Mouse (Mus musculus) urinary bladder, postnatal 25 days (tissue): ENCODE measurements around the gene F8.
"Not testable (repeated sequence)": the region's sequence is repeated elsewhere in the genome, so short reads cannot be mapped to it uniquely, and the experiment has no call there.

Experiments
- DNase-seq: peaks from one replicate; pipeline ENCODE4 v3.0.0; 2022; ENCODE audit warnings: low spot score

F8 gene

DNA sequence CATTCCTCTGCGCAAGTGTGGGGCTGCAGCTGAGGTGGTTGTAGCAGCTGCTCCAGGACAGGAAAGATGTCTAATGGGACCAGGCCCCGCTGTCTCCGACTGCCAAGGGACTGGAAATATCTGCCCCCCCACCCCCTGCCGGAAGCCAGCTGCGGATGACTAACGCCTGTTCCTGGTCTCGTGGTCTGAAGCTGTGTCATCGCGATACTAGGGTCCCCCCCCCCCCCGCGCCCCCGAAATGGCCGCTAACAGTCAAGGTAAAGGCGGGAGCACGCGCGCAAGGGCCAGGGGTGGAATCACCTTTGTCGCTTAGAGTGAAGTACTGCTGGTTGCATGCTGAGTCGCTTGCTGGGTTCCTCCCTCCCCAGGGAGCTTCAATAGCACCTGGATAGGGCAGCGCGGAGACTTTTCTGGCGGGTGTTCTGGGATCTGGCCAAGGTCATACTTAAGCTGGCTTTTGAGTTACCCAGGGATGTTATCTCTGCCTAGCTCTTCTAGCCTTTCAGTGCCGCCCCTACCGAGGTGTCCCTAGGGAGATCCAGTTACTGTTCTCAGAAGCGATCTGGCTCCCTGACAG, at the start of gene F8, which contains the start of gene Fundc2:
F8 (minus strand) TSS at position 421 of the 577 bp plus-strand sequence.
Fundc2 (plus strand) TSS at position 205 of the 577 bp plus-strand sequence.
- DNase-seq, result peak; percentile 25

DNA sequence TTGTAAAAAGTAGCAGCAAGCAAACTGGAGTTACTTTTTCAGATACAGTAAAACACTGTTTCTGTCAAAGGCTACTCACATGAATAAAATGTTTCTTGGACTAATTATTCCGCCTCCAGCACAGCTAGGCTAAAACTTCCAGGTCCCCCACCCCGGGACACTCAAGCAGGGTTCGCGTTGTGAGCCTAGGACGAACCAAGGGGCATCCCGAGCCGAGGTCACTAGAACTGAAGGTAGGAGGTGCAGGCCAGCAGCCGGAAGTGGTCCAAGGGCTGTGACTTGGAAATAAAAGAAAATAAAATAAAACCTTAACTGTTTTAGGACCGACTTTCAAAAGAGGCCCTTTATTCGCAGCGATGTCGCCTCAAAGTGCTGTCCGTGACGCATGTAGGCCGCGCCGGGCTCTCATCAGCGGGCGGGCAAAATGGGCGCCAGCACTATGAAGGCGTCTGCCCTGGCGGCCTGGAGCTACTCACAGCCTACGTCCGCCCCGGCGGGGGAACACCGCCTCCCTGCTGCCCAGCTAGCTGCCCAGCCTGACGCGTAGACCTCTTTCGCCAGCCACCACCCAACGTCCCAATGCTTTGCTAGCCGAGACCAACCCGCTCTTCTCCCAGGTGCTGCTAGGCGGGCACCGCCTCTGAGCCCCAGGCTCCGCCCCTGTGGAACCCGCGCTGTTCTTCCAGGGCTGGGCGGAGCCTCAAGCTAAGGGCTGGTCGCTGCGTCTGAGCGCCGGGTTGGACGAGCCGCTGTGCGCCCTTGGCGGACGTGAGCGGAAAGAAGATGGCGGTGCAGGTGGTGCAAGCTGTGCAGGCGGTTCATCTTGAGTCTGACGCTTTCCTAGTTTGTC, 33.7 kb upstream of the F8 start, which contains the start of the genes Cmc4, Mtcp1 and Brcc3:
Cmc4 (minus strand) TSS at position 649 of the 850 bp plus-strand sequence.
Mtcp1 (minus strand) TSS at position 653 of the 850 bp plus-strand sequence.
Brcc3 (plus strand) TSS at position 693 of the 850 bp plus-strand sequence.
- peak; percentile 72 for DNase-seq

DNA sequence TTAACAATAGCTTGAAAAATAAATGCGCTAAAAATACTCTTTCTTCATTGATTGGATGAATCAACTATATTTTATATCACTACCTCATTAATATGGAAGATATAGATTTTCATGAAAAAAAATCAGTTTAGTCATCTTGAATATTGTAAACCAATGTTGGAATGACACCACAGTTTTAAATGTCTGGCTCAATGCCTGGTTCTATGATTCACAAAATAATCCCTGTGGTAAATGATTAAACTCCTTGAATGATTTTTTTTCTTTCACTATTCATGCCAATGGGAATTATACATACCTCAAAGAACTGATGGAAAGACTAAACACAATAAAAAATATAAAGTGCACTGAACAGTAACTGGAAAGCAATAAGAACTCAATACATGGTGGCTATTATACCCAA, 27.3 kb upstream of the F8 start:
- DNase-seq, result no peak

- no peak for DNase-seq
Measured at GRCm38 (mm10) chrX:75403350-75403749, 20.9 kb upstream of the F8 start.

DNA sequence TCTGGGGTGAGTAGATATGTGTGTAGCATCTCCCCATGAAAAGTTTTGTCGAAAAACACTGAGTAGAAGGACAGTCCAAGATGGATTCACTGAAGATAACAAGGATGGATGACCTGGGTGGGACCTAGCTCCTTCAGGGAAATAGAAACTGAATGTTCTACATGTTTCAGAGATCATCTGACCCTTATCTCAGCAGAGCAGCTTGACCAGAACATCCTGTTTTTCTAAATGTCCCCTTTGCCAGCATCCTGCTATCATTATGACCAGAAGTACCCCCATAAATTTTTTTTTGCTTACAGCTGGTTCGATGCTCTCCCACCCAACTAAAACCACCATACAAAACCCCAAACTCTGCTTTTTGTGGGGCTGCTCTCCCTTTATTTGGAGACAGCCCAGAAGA, 20.3 kb upstream of the F8 start:
- no peak for DNase-seq

GRCm38 (mm10) chrX:75399471-75399870, 17.1 kb upstream of the F8 start:
- no peak for DNase-seq

DNA sequence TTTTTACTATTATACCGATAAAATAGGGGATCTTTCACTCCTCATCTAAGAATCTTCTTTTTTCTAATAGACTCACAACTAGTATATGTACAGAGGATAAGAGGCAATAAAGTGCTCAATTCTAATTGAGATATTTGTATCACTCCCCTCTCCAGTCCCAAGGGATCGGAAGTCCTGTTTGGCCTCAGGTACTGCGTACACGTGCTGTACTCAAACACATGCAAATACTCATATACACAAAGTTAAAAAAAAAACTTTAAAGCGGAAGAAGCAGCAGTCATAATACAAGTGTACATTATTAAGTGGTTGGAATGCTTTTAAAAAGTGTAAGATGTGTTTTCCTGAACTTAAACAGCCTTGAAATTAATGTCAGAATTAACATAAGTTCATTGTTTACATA, 716 bp downstream of the F8 start:
- DNase-seq, result no peak

DNA sequence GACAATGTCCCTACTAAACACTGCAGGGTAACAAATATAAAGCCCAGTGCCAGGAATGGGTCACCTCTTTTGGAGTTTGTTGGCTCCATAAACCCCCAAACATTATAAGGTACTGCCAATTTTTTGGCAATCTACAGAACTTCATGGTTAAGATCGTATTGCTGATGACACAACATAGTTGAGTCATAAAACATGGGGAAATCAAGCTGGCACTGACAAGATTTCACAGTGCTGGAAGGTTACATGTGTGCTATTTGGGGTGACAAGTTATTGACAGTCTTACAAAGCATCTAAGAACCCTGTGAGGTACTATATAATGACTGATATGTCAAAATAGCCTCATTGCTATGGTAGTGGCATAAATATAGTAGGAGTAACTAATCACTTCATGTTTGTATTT, 1.2 kb downstream of the F8 start:
- DNase-seq, result no peak

DNA sequence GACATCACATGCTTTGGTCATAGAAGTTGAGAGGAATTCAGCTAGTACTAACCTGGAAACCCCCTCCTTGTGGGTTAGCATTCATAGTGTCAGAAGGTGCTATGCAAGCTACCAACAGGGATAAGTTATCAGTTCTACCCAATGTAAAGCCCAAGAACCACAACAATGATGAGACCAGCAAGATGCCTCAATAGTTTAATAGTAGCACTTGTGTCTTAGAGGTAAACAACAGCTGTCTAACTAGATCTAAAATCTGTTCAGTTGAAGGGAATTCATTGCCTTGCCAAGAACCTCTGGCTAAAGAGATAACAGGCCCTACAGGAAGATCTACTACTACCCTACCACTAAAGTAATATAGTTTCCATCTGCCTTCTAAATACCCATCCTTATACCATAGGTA, 5.6 kb downstream of the F8 start:
- no peak for DNase-seq

GRCm38 (mm10) chrX:75372666-75373425, 9.6 kb downstream of the F8 start:
- no peak for DNase-seq

- no peak for DNase-seq
Measured at GRCm38 (mm10) chrX:75370197-75370596, 12.2 kb downstream of the F8 start.

- DNase-seq, result no peak
Measured at GRCm38 (mm10) chrX:75323556-75323955, 58.9 kb downstream of the F8 start.

DNA sequence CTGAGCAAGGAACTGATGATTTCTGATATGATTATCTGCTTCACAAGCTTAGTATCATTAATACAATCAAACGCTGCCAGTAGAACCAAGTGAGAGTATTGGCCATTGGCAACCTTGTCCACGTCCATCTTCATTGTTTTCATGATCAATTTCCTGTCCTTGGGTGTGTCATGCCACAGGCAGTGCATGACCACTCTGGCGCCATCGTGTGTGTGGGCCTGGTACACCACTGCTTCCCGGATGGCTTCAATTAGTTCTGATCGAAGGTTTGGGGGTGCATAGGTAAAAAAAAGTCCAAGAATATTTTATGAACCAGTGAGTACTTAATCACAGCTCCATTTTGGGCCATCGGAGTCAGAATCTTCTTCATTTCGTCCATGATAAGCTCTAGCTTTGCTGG, 110.7 kb downstream of the F8 start:
- DNase-seq, result no peak

DNA sequence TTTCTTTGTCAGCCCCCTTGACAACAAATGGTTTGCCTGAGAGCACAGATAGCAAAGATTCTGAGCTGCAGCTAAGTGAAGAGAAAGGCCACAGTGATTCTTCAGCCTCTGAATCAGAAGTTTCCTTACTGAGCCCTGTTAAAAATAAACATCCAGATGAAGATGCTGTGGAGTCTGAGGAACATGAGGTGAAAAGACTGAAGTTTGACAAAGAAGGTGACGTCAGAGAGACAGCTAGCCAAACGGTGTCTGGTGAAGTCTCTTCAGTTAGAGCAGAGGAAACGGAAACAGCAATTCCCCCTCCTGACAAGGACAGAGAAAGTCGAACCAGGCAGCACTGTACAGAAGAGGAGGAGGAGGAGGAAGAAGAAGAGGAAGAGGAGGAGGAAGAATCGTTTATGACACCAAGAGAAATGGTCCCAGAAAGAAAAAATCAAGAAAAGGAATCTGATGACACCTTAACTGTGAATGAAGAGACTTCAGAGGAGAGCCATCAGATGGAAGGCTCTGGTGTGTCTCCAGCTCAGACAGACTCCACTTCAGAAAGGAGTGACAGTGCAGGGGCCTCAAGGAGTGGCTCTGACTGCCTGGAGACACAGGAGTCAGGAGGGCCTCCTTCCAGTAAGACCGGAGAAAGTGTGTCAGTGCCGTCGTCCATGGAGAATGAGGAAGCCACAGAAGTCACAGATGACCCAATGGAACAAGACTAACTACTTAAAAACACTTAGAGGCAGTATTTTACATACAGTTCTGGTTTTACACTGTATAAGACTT, 148.6 kb downstream of the F8 start:
- not testable (repeated sequence) for DNase-seq

DNA sequence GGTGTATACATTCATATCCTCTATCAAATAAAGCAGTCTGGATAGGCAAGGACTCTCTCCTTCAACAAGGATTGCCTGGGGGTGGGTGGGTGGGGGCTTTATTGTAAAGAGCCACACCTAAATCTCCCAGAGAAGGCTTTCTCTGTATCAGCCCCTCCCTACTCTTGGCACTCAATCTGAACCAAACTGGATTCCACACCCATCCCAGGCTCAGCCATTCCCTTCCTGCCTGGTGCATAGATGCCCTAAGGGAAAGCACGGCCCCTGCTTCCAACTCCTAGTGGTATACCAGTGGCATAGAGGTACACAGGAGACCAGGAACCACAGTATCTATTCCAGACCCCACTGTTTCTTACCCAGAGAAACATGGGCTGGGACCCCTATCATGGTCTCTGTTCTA, 151.0 kb downstream of the F8 start:
- no peak for DNase-seq

DNA sequence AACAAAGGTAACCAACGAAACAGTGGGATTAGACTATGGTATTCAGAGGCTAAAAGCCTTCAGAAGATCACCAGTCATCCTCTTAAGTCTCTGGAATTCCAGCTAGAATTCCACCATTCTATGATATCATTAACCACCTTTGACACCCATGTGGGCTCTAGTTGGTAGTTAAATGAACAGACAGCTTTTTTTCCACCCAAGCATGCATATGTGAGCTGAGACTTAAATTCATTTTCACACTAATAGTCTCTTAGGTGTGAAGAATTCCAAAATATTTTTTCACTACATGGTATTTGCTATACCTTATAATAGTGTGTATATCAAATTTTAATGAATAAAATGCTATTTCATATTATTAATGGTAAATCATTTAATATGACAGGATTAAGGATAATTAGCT, 218.7 kb downstream of the F8 start, which contains the start of gene Smim9:
Smim9 (minus strand) TSS at position 101 of the 400 bp plus-strand sequence.
- no peak for DNase-seq

DNA sequence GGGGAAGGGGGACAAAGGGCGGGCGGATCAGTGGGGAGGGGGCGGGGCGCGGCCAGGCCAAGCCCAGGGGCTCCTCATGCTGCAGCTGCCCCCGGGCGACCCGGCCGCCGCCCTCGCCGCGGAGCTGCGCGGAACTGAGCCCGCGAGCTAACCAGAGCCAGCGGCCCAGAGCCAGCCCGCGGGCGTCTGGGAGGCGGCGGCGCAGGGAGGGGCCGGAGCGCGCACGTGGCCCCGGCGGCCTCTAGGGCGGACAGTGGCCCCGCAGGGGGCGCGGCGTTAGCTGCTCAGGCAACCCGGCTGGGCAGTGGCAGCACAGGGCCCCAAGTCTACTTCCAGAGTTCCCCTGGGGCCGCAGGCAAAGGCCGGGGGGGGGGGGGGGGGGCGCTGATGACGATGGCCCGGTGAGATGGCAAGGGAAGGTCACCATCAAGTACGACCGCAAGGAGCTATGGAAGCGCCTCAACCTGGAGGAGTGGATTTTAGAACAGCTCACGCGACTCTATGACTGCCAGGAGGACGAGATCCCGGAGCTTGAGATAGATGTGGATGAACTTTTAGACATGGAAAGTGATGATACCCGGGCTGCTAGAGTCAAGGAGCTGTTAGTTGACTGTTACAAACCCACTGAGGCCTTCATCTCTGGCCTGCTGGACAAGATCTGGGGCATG, 226.7 kb downstream of the F8 start:
- peak; percentile 11 for DNase-seq

DNA sequence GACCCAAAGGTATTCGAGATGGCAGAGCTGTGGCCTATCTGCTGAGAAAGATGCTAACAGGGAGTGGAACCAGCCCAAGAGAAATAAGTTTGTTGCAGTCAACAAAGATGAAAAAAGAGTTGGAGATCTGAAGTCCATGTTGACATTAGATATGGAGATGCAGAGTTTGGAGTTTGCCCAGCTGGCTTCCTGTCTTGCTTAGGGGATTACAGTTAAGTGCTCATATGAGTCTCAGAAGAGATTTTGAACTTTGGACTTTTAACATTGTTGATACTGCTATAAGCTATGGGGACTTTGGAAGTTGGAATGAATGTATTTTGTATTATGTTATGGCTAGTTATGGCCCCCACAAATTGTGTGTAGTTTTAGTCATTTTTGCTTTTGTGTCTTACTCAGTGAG, 230.2 kb downstream of the F8 start:
- no peak for DNase-seq

- no peak for DNase-seq
Measured at GRCm38 (mm10) chrX:75150304-75150703, 232.1 kb downstream of the F8 start.

DNA sequence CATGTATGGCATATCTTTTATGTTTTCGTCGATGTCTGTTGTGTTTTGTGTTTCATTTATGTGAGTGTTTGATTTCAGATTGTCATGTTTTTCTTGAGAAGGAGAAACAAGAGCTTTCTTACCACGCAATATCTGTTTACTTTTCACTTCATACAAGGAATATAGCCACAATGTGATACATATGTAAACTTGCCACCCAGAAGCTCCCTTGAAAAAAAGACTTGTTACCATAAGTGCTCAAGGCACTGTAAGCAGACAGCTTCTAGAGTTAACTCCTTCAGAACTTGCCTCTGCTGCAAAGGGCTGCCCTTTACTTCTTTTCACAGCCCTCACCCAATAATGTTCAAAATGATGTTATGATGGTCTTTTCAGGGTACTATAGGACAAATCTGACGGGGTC, 234.0 kb downstream of the F8 start:
- DNase-seq, result no peak

DNA sequence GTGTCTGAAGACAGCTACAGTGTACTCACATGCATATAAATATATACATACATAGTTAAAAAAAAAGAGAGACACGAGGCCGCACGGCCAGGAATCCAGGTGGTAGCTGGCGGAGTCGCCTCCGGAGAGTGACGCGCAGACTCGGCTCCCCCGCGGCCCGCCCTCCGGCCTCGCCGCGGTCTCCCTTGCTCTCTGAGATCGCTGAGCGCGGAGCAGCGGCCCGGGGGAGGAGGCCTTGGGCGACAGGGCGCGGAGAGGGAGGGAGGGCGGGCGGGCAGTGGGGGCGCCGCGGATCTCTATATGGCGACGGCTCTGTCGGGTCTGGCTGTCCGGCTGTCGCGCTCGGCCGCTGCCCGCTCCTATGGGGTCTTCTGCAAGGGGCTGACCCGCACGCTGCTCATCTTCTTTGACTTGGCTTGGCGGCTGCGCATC, 239.3 kb downstream of the F8 start:
- not testable (repeated sequence) for DNase-seq
